Comparison of ENCODE assay signal across 30 mouse cellular contexts in the genomic region with DNA sequence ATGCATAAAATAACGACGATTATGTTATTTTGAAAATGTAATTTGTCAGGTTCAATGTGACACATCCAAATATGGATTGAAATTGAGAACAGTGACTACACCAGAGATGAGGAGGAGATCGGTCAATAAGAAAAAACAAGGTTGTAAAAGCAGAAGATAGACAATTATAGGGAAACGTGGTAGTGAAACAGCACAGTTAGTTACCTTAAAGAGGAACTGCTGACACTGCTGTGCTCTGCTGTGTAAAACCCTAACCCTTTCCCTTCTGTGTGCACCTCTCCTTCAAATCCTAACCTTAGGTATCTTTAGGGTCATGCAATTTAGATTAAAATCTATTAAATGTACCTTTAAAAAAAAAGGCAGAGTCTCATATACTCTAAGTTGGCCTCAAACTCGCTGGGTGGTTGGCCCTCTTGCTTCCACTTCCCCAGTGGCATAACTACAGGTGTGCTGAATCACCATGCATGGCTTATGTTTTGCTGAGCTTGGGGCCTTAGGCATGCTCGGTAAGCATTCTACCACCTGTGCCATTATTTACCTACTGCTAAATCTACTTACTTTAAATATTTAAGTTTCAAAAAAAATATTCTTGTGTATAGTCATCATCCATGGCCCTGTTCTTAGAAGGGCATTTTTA. TPM values are rescaled to one million over a fixed set of nuclear protein-coding genes. Genes with fewer than 3 reads are reported as not detected.
A peak's percentile ranks its signal among the peaks of the same experiment; 100 is the strongest.
DNase-seq lines count a peak whose midpoint lies in the region; ATAC-seq and TF ChIP-seq lines count a peak whose summit lies in the region.
"Had no signal": no experiment of that assay in that cellular context is flagged by ENCODE, and none has a peak within 500 bp of the region (broad histone marks: within the 10 kb centered on the region; RNA-seq: fewer than 3 reads in every experiment).

No protein-coding gene starts in this region.

- H3K9me3 ChIP-seq in lung, embryonic 15.5 days = no peaks in the 10 kb centered on the region
- H3K9me3 ChIP-seq: embryonic facial prominence, embryonic 13.5 days; heart, embryonic 12.5 days; liver, embryonic 15.5 days; midbrain, embryonic 12.5 days; neural tube, embryonic 13.5 days; stomach, embryonic 15.5 days had no signal

- H3K9ac ChIP-seq in lung, embryonic 15.5 days = no peak overlapping the region
- H3K9ac ChIP-seq in heart, adult 2 months (ENCODE audit: low read depth, low read length) = no peak overlapping the region
- H3K9ac ChIP-seq: embryonic facial prominence, embryonic 13.5 days; heart, embryonic 12.5 days; hindbrain, embryonic 14.5 days; liver, embryonic 15.5 days; midbrain, embryonic 12.5 days; neural tube, embryonic 13.5 days; stomach, embryonic 15.5 days had no signal

- 68% methylated on average over 6 of the region's 6 CpGs for WGBS in lung, embryonic 15.5 days
- WGBS in heart, adult 2 months = 76% methylated on average over 6 of the region's 6 CpGs

- TF ChIP-seq POLR2A in embryonic fibroblast, embryonic 13.5 days (IDR thresholded peaks at IDR 0.05; ENCODE audit: low read depth, low read length) = no peak
- no peak for TF ChIP-seq POLR2A in heart, adult 2 months (IDR thresholded peaks at IDR 0.05; ENCODE audit: insufficient read depth, low read depth, low read length)

- H3K4me3 ChIP-seq in lung, embryonic 15.5 days = no peak overlapping the region
- H3K4me3 ChIP-seq in embryonic fibroblast, embryonic 13.5 days (ENCODE audit: insufficient read depth, low read length) = no peak overlapping the region
- H3K4me3 ChIP-seq in heart, adult 2 months = no peak overlapping the region
- H3K4me3 ChIP-seq: embryonic facial prominence, embryonic 13.5 days; erythroblast, embryonic 14.5 days; heart, embryonic 12.5 days; liver, embryonic 15.5 days; midbrain, embryonic 12.5 days; neural tube, embryonic 13.5 days; stomach, embryonic 15.5 days had no signal

- peaks cover 17% of the 10 kb centered on the region for H3K4me1 ChIP-seq in lung, embryonic 15.5 days
- H3K4me1 ChIP-seq in embryonic fibroblast, embryonic 13.5 days (ENCODE audit: control insufficient read depth, insufficient read depth, low read length) = peaks cover 8% of the 10 kb centered on the region
- H3K4me1 ChIP-seq in heart, adult 2 months (ENCODE audit: control insufficient read depth, insufficient read depth, low read length) = peaks cover 5% of the 10 kb centered on the region
- H3K4me1 ChIP-seq: midbrain, embryonic 12.5 days had no signal

- no peak for TF ChIP-seq CTCF in embryonic fibroblast, embryonic 13.5 days (IDR thresholded peaks at IDR 0.05; ENCODE audit: borderline replicate concordance, insufficient read depth, low read length)
- no peak for TF ChIP-seq CTCF in heart, adult 2 months (IDR thresholded peaks at IDR 0.05)

- no peaks in the 10 kb centered on the region for H3K27me3 ChIP-seq in lung, embryonic 15.5 days
- no peaks in the 10 kb centered on the region for H3K27me3 ChIP-seq in heart, adult 2 months (ENCODE audit: control insufficient read depth, insufficient read depth, low read length)
- H3K27me3 ChIP-seq: embryonic facial prominence, embryonic 13.5 days; heart, embryonic 12.5 days; liver, embryonic 15.5 days; midbrain, embryonic 12.5 days; neural tube, embryonic 13.5 days; stomach, embryonic 15.5 days had no signal

- ATAC-seq in lung, embryonic 15.5 days (ENCODE audit: borderline replicate concordance, extremely low read depth, low FRiP score, low TSS enrichment) = no peak
- ATAC-seq in megakaryocyte progenitor cell, adult 5-6 weeks (replicated peaks; ENCODE audit: poor library complexity) = peak; percentile 85
- ATAC-seq: activated CD4-positive, CD25-positive, alpha-beta regulatory T cell, adult 4 months; CD4-positive, CD25-positive, alpha-beta regulatory T cell, adult 4 months; forebrain, embryonic 16.5 days; intestine, postnatal 0 days had no signal

- no peak for DNase-seq in lung, adult 18-20 months
- DNase-seq in heart, adult 2 months = no peak
- DNase-seq in kidney, postnatal 36 days = no peak
- DNase-seq in urinary bladder, postnatal 4 days (ENCODE audit: low spot score in 2 of 2) = no peak
- DNase-seq: adrenal gland, adult 2 months; adrenal gland, postnatal 36 days; cerebellum, adult 8-10 months; cerebellum, postnatal 25 days; gastrocnemius, postnatal 14 days; heart, adult 18-20 months; heart, postnatal 4 days; kidney, adult 9 months; kidney, postnatal 14 days; liver; lung, postnatal 10 days had no signal

- H3K27ac ChIP-seq in lung, embryonic 15.5 days = 0 out of 2 replicates have a peak overlapping the region, but pooled peaks have one; percentile 19
- peak overlapping the region; percentile 45 for H3K27ac ChIP-seq in embryonic fibroblast, embryonic 13.5 days (ENCODE audit: insufficient read depth, low read length)
- H3K27ac ChIP-seq in heart, adult 2 months = no peak overlapping the region
- H3K27ac ChIP-seq: embryonic facial prominence, embryonic 13.5 days; hindbrain, embryonic 14.5 days; liver, embryonic 15.5 days; midbrain, embryonic 12.5 days; neural tube, embryonic 13.5 days; stomach, embryonic 15.5 days had no signal

- H3K79me2 ChIP-seq in heart, adult 2 months (replicated peaks; ENCODE audit: control insufficient read depth, insufficient read depth, low read length) = peaks cover 14% of the 10 kb centered on the region

- H3K36me3 ChIP-seq in lung, embryonic 15.5 days = no peaks in the 10 kb centered on the region
- peaks cover 11% of the 10 kb centered on the region; the same call in 1 of the 2 replicates for H3K36me3 ChIP-seq in heart, adult 2 months (ENCODE audit: control insufficient read depth, insufficient read depth, low read length)
- H3K36me3 ChIP-seq: embryonic facial prominence, embryonic 13.5 days; neural tube, embryonic 13.5 days had no signal

- no peak overlapping the region for H3K4me2 ChIP-seq in lung, embryonic 15.5 days
- H3K4me2 ChIP-seq: embryonic facial prominence, embryonic 13.5 days; heart, embryonic 12.5 days; hindbrain, embryonic 14.5 days; liver, embryonic 15.5 days; midbrain, embryonic 12.5 days; neural tube, embryonic 13.5 days; stomach, embryonic 15.5 days had no signal

- intact Hi-C loops in heart, adult 2 months (cut with DNase I) = no loop called here

- TF ChIP-seq EP300 in heart, adult 2 months (IDR thresholded peaks at IDR 0.05; ENCODE audit: insufficient read depth, low read depth, low read length) = no peak

RNA-seq across cellular contexts. Expression of a gene that starts 19.4 kb away (rescaled TPM):
- polyA plus RNA-seq in lung, embryonic 15.5 days (2015; fragmentation: Nextera tagmentation; extraction: Ambion mirVana) = 18.1 and 18.5 TPM in 2 replicates
- 136 and 170 TPM in 2 replicates for polyA plus RNA-seq in embryonic fibroblast, embryonic 13.5 days (2011; ENCODE audit: insufficient read length, low read depth, missing spikeins)
- total RNA-seq in megakaryocyte progenitor cell, adult 5-6 weeks (2015) = 157 and 200 TPM in 2 replicates
- total RNA-seq in megakaryocyte progenitor cell, adult 5-6 weeks (2017) = 51.8 and 68.7 TPM in 2 replicates
- 10 to 100 TPM; 46.4 to 50.4 TPM for total RNA-seq in heart, adult 2 months (2021)
- polyA plus RNA-seq in heart, adult 2 months (2012; rRNA removed) = 32.2 and 54.3 TPM in 2 replicates
